Mouse (Mus musculus) limb, embryonic 15.5 days (tissue): ENCODE data around the gene Stx18. TPM values are rescaled to one million over a fixed set of nuclear protein-coding genes. Genes with fewer than 3 reads are reported as not detected.

ENCODE experiments used
- ATAC-seq: fragments of 200-750 bp; cut with Nextera tagmentation; 2 replicates; pipeline ENCODE4 v1.8.0; 2017; ENCODE audit warnings: low read depth, moderate TSS enrichment; ENCODE audit not compliant: insufficient number of reproducible peaks, low FRiP score, low TSS enrichment
- H3K27ac ChIP-seq: fragments of 300-500 bp; sonication (generic); 2 replicates; pipeline ENCODE4 v1.5.1; 2015; ENCODE audit warnings: moderate library complexity, mild to moderate bottlenecking, inconsistent platforms
- H3K27me3 ChIP-seq: fragments of 300-500 bp; sonication (generic); 2 replicates; pipeline ENCODE4 v1.6.1; 2015; ENCODE audit warnings: inconsistent platforms
- H3K36me3 ChIP-seq: fragments of 300-500 bp; sonication (generic); 2 replicates; pipeline ENCODE4 v1.6.1; 2015; ENCODE audit warnings: inconsistent platforms
- H3K4me1 ChIP-seq: fragments of 300-500 bp; sonication (generic); 2 replicates; pipeline ENCODE4 v1.6.1; 2015; ENCODE audit warnings: inconsistent platforms
- H3K4me2 ChIP-seq: fragments of 300-500 bp; sonication (generic); 2 replicates; pipeline ENCODE4 v1.6.1; 2015; ENCODE audit warnings: mild to moderate bottlenecking, inconsistent platforms
- H3K4me3 ChIP-seq: fragments of 300-500 bp; sonication (generic); 2 replicates; pipeline ENCODE4 v1.5.1; 2015; ENCODE audit warnings: mild to moderate bottlenecking, inconsistent platforms
- H3K9ac ChIP-seq: fragments of 300-500 bp; sonication (generic); 2 replicates; pipeline ENCODE4 v1.6.1; 2015; ENCODE audit warnings: inconsistent platforms
- H3K9me3 ChIP-seq: fragments of 300-500 bp; sonication (generic); 2 replicates; pipeline ENCODE4 v1.6.1; 2016; ENCODE audit warnings: inconsistent platforms
- WGBS: fragments of 180-500 bp; shearing (Covaris S2); methylation state at CpG from one replicate; pipeline ENCODE4 v1.1.7; 2015; 5-methylcytosine and 5-hydroxymethylcytosine counted together
- polyA plus RNA-seq: library from polyadenylated mRNA; unstranded; fragments of >200 nt; fragmentation: Nextera tagmentation; extraction: Ambion mirVana; gene quantifications from 2 replicates; pipeline ENCODE4 v1.2.1, GENCODE M21; 2015

The Stx18 gene
- polyA plus RNA-seq, 1 experiment from 2014 or later, result 48.0 TPM

DNA sequence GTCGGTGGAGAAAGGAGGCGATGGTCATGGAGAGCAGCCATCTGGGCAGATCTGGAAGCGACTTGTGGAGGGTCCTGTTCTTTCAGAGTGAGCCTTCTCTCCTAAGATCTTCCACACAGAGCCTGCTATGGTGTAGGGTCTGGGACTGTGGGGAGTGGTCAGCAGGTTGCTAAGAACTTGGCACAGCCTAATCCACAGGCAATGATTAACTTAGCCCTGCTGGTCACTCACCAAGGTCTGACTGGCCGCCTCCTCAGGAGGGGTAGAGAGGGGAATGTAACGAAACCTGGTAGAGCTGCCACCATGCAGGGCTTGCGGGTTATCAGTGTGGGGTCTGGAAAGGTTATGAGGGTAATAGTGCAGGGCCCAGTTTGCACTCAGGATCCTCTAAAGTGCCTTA lies 102.4 kb downstream of the Stx18 start:
- no peak overlapping the region for H3K9ac ChIP-seq
- H3K27me3 ChIP-seq, result no peaks in the 10 kb centered on the region
- 89% methylated on average over 6 of the region's 6 CpGs for WGBS
- peaks cover 84% of the 10 kb centered on the region for H3K36me3 ChIP-seq
- no peak overlapping the region for H3K4me3 ChIP-seq
- H3K4me1 ChIP-seq, result no peaks in the 10 kb centered on the region
- no peaks in the 10 kb centered on the region for H3K9me3 ChIP-seq
- no peak for ATAC-seq
- no peak overlapping the region for H3K27ac ChIP-seq
- H3K4me2 ChIP-seq, result no peak overlapping the region

DNA sequence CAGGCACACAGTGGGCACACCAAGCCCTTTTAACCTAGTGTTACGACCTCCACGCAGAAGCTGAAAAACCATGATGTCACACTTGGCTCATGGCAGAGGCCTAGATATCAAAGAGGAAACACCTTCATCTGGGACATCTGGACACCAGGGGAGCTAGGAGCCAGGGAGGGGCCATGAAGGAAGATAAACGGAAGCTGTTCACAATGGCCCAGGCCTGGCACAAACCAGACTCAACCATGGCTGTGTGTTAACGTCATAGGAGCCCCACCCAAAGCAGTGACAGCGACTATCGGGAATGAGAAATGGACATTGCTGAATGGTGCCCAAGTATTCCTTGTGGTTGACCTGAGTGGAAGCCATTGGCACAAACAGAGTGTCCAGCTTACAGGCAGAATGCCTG lies 108.0 kb downstream of the Stx18 start:
- Histone ChIP-seq H3K4me1 (no peaks in the 10 kb centered on the region), H3K36me3 (peaks cover 76% of the 10 kb centered on the region), H3K4me3 (no peak overlapping the region), H3K27me3 (no peaks in the 10 kb centered on the region), H3K4me2 (no peak overlapping the region), H3K9me3 (no peaks in the 10 kb centered on the region), H3K27ac (no peak overlapping the region), H3K9ac (no peak overlapping the region)
- WGBS, result 80% methylated on average over 6 of the region's 6 CpGs
- ATAC-seq, result no peak

GRCm38 (mm10) chr5:38151264-38151663 lies 112.7 kb downstream of the Stx18 start:
- no peaks in the 10 kb centered on the region for H3K9me3 ChIP-seq
- WGBS, result 67% methylated on average over 3 of the region's 3 CpGs
- H3K9ac ChIP-seq, result no peak overlapping the region

GRCm38 (mm10) chr5:38152201-38153108 lies 113.9 kb downstream of the Stx18 start:
- Histone ChIP-seq H3K4me1 (peaks cover under 1% of the 10 kb centered on the region), H3K27ac (no peak overlapping the region), H3K4me3 (no peak overlapping the region), H3K9me3 (no peaks in the 10 kb centered on the region), H3K36me3 (peaks cover 80% of the 10 kb centered on the region), H3K4me2 (no peak overlapping the region), H3K9ac (no peak overlapping the region), H3K27me3 (no peaks in the 10 kb centered on the region)
- no peak for ATAC-seq
- 85% methylated on average over 10 of the region's 10 CpGs for WGBS

More at GRCm38 (mm10) chr5:38151264-38151663, 112.7 kb downstream of the Stx18 start:
- no peaks in the 10 kb centered on the region for H3K27me3 ChIP-seq
- no peak overlapping the region for H3K4me3 ChIP-seq
- no peak overlapping the region for H3K27ac ChIP-seq
- ATAC-seq, result no peak
- H3K4me1 ChIP-seq, result no peaks in the 10 kb centered on the region
- no peak overlapping the region for H3K4me2 ChIP-seq
- peaks cover 84% of the 10 kb centered on the region for H3K36me3 ChIP-seq

DNA sequence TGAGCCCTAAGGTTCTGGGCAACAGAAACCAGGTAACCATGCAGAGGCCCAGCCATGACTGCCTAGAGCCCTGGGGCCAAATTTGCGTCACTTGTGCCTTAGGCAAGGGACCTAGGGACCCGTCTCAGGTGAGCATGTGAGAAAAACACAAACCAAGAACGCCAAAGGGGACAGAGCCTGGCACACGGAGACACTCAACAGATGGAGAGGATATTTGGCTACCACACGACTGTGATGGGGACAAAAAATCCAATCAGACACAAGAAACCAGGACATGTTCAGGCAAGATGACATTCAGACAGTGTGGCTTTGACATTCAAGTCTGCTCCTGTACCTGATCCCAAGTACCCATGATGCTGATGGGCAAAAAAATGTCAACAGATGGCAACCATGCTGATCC lies 115.1 kb downstream of the Stx18 start:
- Histone ChIP-seq H3K4me1 (peaks cover 12% of the 10 kb centered on the region), H3K27me3 (no peaks in the 10 kb centered on the region), H3K27ac (no peak overlapping the region), H3K4me3 (no peak overlapping the region), H3K4me2 (no peak overlapping the region), H3K9ac (no peak overlapping the region), H3K36me3 (peaks cover 74% of the 10 kb centered on the region), H3K9me3 (no peaks in the 10 kb centered on the region)
- WGBS, result 81% methylated on average over 5 of the region's 5 CpGs
- no peak for ATAC-seq

GRCm38 (mm10) chr5:38157481-38158020 lies 119.0 kb downstream of the Stx18 start:
- no peak overlapping the region for H3K27ac ChIP-seq
- peaks cover 18% of the 10 kb centered on the region for H3K27me3 ChIP-seq
- H3K9ac ChIP-seq, result no peak overlapping the region
- 58% methylated on average over 9 of the region's 9 CpGs for WGBS
- H3K9me3 ChIP-seq, result no peaks in the 10 kb centered on the region
- ATAC-seq, result no peak
- H3K4me2 ChIP-seq, result peak overlapping the region; percentile 88
- H3K4me3 ChIP-seq, result peak overlapping the region; percentile 76; the same call in 1 of the 2 replicates
- H3K4me1 ChIP-seq, result peaks cover 20% of the 10 kb centered on the region
- H3K36me3 ChIP-seq, result peaks cover 41% of the 10 kb centered on the region

DNA sequence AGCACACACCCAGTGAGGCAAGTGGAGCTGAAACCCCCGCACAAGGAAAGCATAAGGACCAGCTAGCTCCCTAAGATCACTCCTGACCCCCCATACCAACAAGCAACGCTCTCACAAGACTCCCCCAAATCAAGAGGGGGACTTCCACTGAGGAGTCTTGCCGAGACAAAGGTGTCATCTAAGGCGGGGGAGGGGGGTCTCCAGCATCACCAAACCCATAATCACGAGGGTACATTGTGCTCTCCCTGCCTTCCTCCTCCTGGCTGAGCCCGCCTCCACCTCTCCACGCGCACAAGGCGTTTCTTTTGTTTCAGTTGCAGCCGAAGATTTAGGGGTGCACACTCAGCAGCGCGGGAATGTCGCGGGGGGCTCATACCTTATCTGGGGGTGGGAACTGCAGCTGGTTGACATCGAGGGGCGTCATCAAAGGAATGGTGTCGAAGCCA lies 120.0 kb downstream of the Stx18 start:
- Histone ChIP-seq H3K4me2 (peak overlapping the region; percentile 88), H3K4me3 (peak overlapping the region; percentile 76), H3K27me3 (peaks cover 18% of the 10 kb centered on the region), H3K36me3 (peaks cover 31% of the 10 kb centered on the region), H3K27ac (peak overlapping the region; percentile 57), H3K4me1 (peaks cover 20% of the 10 kb centered on the region), H3K9ac (peak overlapping the region; percentile 68), H3K9me3 (no peaks in the 10 kb centered on the region)
- ATAC-seq, result no peak
- 2% methylated on average over 17 of the region's 17 CpGs for WGBS

DNA sequence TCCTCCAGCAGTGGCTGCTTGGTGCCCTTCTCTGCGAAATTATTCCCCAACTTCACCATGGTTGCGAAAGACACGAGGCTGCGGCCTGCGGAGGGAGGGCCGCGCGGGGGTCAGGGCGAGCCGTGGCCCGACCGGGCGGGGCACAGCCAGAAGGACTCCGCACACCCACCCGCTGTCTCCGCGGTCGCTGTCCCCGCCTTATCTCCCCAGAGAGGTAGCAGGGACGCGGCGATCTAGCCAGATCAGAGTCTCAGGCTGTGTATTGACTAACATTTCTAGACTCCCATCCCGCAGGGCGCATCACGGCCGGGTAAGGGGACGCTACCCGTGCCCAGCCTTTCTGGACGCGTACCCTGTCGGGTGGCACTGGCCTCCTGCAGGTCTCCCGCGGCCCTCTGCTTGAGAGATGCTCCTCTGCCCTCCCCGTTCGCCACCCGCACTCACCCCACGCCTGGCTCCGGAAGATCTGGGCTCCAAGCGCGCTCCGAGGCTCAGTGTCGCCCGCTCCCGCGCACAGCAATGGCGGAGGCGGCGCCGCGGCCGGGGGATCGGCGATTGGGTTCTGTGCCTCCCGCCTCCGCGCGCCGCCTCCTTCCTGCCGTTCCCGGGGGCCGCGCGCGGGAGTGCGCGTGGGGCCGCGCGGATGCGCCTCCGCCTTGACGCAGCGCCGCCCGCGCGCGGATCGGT lies 120.5 kb downstream of the Stx18 start:
- Histone ChIP-seq H3K9ac (peak overlapping the region; percentile 68), H3K4me1 (peaks cover 20% of the 10 kb centered on the region), H3K27ac (peak overlapping the region; percentile 57), H3K27me3 (peaks cover 18% of the 10 kb centered on the region), H3K36me3 (peaks cover 25% of the 10 kb centered on the region), H3K9me3 (no peaks in the 10 kb centered on the region), H3K4me2 (peak overlapping the region; percentile 88), H3K4me3 (peak overlapping the region; percentile 76)
- ATAC-seq, result peak; percentile 61
- WGBS, result under 1% methylated on average over 67 of the region's 79 CpGs

GRCm38 (mm10) chr5:38159634-38160413 lies 121.3 kb downstream of the Stx18 start, which contains the start of gene Nsg1:
Gene Nsg1 (minus strand): TSS chr5:38159907.
- peaks cover 18% of the 10 kb centered on the region for H3K36me3 ChIP-seq
- H3K27me3 ChIP-seq, result peaks cover 18% of the 10 kb centered on the region
- peaks cover 20% of the 10 kb centered on the region for H3K4me1 ChIP-seq
- peak within 1 kb of the TSS; percentile 88 for H3K4me2 ChIP-seq
- H3K9ac ChIP-seq, result peak within 1 kb of the TSS; percentile 68
- 10% methylated on average over 35 of the region's 35 CpGs for WGBS
- ATAC-seq, result peak; percentile 5; the same call in 1 of the 2 replicates
- peak within 1 kb of the TSS; percentile 76 for H3K4me3 ChIP-seq
- no peaks in the 10 kb centered on the region for H3K9me3 ChIP-seq
- peak within 1 kb of the TSS; percentile 57 for H3K27ac ChIP-seq

GRCm38 (mm10) chr5:38168497-38168896 lies 130.0 kb downstream of the Stx18 start:
- WGBS, result 74% methylated on average over 11 of the region's 11 CpGs
- no peak overlapping the region for H3K4me2 ChIP-seq
- H3K9ac ChIP-seq, result no peak overlapping the region
- no peak overlapping the region for H3K4me3 ChIP-seq
- H3K36me3 ChIP-seq, result no peaks in the 10 kb centered on the region
- H3K27me3 ChIP-seq, result no peaks in the 10 kb centered on the region
- no peaks in the 10 kb centered on the region for H3K4me1 ChIP-seq
- no peak overlapping the region for H3K27ac ChIP-seq
- no peaks in the 10 kb centered on the region for H3K9me3 ChIP-seq
- ATAC-seq, result no peak

DNA sequence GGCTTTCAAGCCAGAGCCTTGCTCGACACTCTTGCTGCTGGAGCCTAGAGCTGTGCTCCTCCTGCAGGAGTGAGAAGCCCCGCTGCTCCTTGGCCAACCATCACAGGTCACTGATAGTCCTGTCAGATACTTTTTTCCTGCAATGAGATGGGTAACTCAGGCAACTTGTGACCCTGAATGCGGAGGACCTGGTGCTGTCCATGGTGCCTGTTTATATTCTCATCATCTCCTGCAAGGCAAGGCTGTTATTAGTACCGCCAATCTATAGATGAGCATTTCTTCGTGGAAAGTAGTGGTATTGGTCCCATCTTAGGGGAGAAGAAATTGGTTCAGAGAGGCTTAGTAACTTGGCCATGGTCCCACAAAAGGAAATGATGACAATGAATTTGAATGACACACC lies 135.2 kb downstream of the Stx18 start:
- Histone ChIP-seq H3K27ac (no peak overlapping the region), H3K9ac (no peak overlapping the region), H3K9me3 (no peaks in the 10 kb centered on the region), H3K4me3 (no peak overlapping the region), H3K27me3 (no peaks in the 10 kb centered on the region), H3K4me2 (no peak overlapping the region), H3K36me3 (no peaks in the 10 kb centered on the region), H3K4me1 (no peaks in the 10 kb centered on the region)
- no peak for ATAC-seq
- WGBS, result 48% methylated on average over 5 of the region's 5 CpGs
